Mouse (Mus musculus): ENCODE measurements at regions not wholly inside any gene's neighbourhood (a gene's known extent, or its start where the extent isn't known, plus 50 kb on each side); places are given as distances from the start of the nearest gene placed in this dataset. TPM values are rescaled to one million over a fixed set of nuclear protein-coding genes. Genes with fewer than 3 reads are reported as not detected.

- no peaks in the 10 kb centered on the region for H3K36me3 ChIP-seq (ENCODE audit: insufficient read depth, low read length)
- H3K9me3 ChIP-seq (ENCODE audit: low read length) = no peaks in the 10 kb centered on the region
- no peak for TF ChIP-seq CTCF (IDR thresholded peaks at IDR 0.05)
- H3K4me1 ChIP-seq (ENCODE audit: insufficient read depth, low read length) = 0 out of 2 replicates have a peak, but pooled peaks cover 2% of the 10 kb centered on the region
- no peak overlapping the region for H3K4me2 ChIP-seq (ENCODE audit: low read depth, low read length, poor library complexity, severe bottlenecking)
- no peak overlapping the region for H3K9ac ChIP-seq (replicated peaks; ENCODE audit: low read length, poor library complexity, severe bottlenecking)
- no peak overlapping the region for H3K27ac ChIP-seq (ENCODE audit: low read depth, low read length)
- DNase-seq (ENCODE audit: low spot score) = no peak
- no peak for ATAC-seq (ENCODE audit: low FRiP score)
- H3K4me3 ChIP-seq (ENCODE audit: low read depth, low read length) = no peak overlapping the region
- WGBS = 66% methylated on average over 2 of the region's 2 CpGs
- no peaks in the 10 kb centered on the region for H3K27me3 ChIP-seq (ENCODE audit: insufficient read depth, low read length)
Observed at GRCm38 (mm10) chr16:77676805-77677204, 74.9 kb upstream of the Gm11146 start.

- no peak overlapping the region for H3K4me3 ChIP-seq (ENCODE audit: low read depth, low read length)
- no peak overlapping the region for H3K9ac ChIP-seq (replicated peaks; ENCODE audit: low read length, poor library complexity, severe bottlenecking)
- no peaks in the 10 kb centered on the region for H3K9me3 ChIP-seq (ENCODE audit: low read length)
- H3K4me1 ChIP-seq (ENCODE audit: insufficient read depth, low read length) = 0 out of 2 replicates have a peak, but pooled peaks cover 2% of the 10 kb centered on the region
- WGBS = 32% methylated on average over 6 of the region's 6 CpGs
- no peak overlapping the region for H3K4me2 ChIP-seq (ENCODE audit: low read depth, low read length, poor library complexity, severe bottlenecking)
- no peaks in the 10 kb centered on the region for H3K36me3 ChIP-seq (ENCODE audit: insufficient read depth, low read length)
- ATAC-seq (ENCODE audit: low FRiP score) (no peak), DNase-seq (ENCODE audit: low spot score) (peak; percentile 58)
- no peak for TF ChIP-seq CTCF (IDR thresholded peaks at IDR 0.05)
- peak overlapping the region; percentile 38; the same call in 1 of the 2 replicates for H3K27ac ChIP-seq (ENCODE audit: low read depth, low read length)
- no peaks in the 10 kb centered on the region for H3K27me3 ChIP-seq (ENCODE audit: insufficient read depth, low read length)
Observed at GRCm38 (mm10) chr16:77675885-77676597, 74.1 kb upstream of the Gm11146 start.

- no peak for TF ChIP-seq CTCF (IDR thresholded peaks at IDR 0.05)
- ATAC-seq (ENCODE audit: low FRiP score) (no peak), DNase-seq (ENCODE audit: low spot score) (no peak)
- Histone ChIP-seq H3K4me1 (ENCODE audit: insufficient read depth, low read length) (0 out of 2 replicates have a peak, but pooled peaks cover 2% of the 10 kb centered on the region), H3K4me2 (ENCODE audit: low read depth, low read length, poor library complexity, severe bottlenecking) (no peak overlapping the region), H3K4me3 (ENCODE audit: low read depth, low read length) (no peak overlapping the region), H3K36me3 (ENCODE audit: insufficient read depth, low read length) (no peaks in the 10 kb centered on the region), H3K9ac (replicated peaks; ENCODE audit: low read length, poor library complexity, severe bottlenecking) (no peak overlapping the region), H3K27ac (ENCODE audit: low read depth, low read length) (no peak overlapping the region), H3K9me3 (ENCODE audit: low read length) (no peaks in the 10 kb centered on the region), H3K27me3 (ENCODE audit: insufficient read depth, low read length) (no peaks in the 10 kb centered on the region)
- WGBS = 94% methylated on average over 2 of the region's 2 CpGs
Observed at GRCm38 (mm10) chr16:77671253-77671652, 69.4 kb upstream of the Gm11146 start.

GRCm38 (mm10) chr16:77665781-77666180 is 63.9 kb upstream of the Gm11146 start:
- TF ChIP-seq CTCF (IDR thresholded peaks at IDR 0.05) = no peak
- H3K27ac ChIP-seq (ENCODE audit: low read depth, low read length) = peak overlapping the region; percentile 32; the same call in 1 of the 2 replicates
- WGBS = 82% methylated on average over 4 of the region's 4 CpGs

GRCm38 (mm10) chr16:77662107-77662518 is 60.2 kb upstream of the Gm11146 start:
- no peak for TF ChIP-seq CTCF (IDR thresholded peaks at IDR 0.05)
- WGBS = 4% methylated on average over 4 of the region's 4 CpGs

More at GRCm38 (mm10) chr16:77665781-77666180, 63.9 kb upstream of the Gm11146 start:
- H3K9me3 ChIP-seq (ENCODE audit: low read length) = no peaks in the 10 kb centered on the region
- ATAC-seq (ENCODE audit: low FRiP score) = no peak
- no peak overlapping the region for H3K9ac ChIP-seq (replicated peaks; ENCODE audit: low read length, poor library complexity, severe bottlenecking)
- H3K36me3 ChIP-seq (ENCODE audit: insufficient read depth, low read length) = no peaks in the 10 kb centered on the region
- peaks cover 12% of the 10 kb centered on the region for H3K4me1 ChIP-seq (ENCODE audit: insufficient read depth, low read length)
- H3K4me3 ChIP-seq (ENCODE audit: low read depth, low read length) = no peak overlapping the region
- no peaks in the 10 kb centered on the region for H3K27me3 ChIP-seq (ENCODE audit: insufficient read depth, low read length)
- no peak for DNase-seq (ENCODE audit: low spot score)
- H3K4me2 ChIP-seq (ENCODE audit: low read depth, low read length, poor library complexity, severe bottlenecking) = no peak overlapping the region

GRCm38 (mm10) chr16:77653306-77653705 is 51.4 kb upstream of the Gm11146 start:
- Histone ChIP-seq H3K27me3 (ENCODE audit: insufficient read depth, low read length) (no peaks in the 10 kb centered on the region), H3K27ac (ENCODE audit: low read depth, low read length) (no peak overlapping the region), H3K4me3 (ENCODE audit: low read depth, low read length) (no peak overlapping the region), H3K9me3 (ENCODE audit: low read length) (no peaks in the 10 kb centered on the region), H3K4me1 (ENCODE audit: insufficient read depth, low read length) (no peaks in the 10 kb centered on the region), H3K36me3 (ENCODE audit: insufficient read depth, low read length) (no peaks in the 10 kb centered on the region), H3K9ac (replicated peaks; ENCODE audit: low read length, poor library complexity, severe bottlenecking) (no peak overlapping the region), H3K4me2 (ENCODE audit: low read depth, low read length, poor library complexity, severe bottlenecking) (no peak overlapping the region)
- TF ChIP-seq CTCF (IDR thresholded peaks at IDR 0.05) = no peak
- no peak for ATAC-seq (ENCODE audit: low FRiP score)
- no peak for DNase-seq (ENCODE audit: low spot score)
- WGBS = 56% methylated on average over 3 of the region's 3 CpGs

More at GRCm38 (mm10) chr16:77662107-77662518, 60.2 kb upstream of the Gm11146 start:
- H3K9me3 ChIP-seq (ENCODE audit: low read length) = no peaks in the 10 kb centered on the region
- peak; percentile 87 for ATAC-seq (ENCODE audit: low FRiP score)
- peaks cover 12% of the 10 kb centered on the region for H3K4me1 ChIP-seq (ENCODE audit: insufficient read depth, low read length)
- H3K27ac ChIP-seq (ENCODE audit: low read depth, low read length) = peak overlapping the region; percentile 67
- H3K36me3 ChIP-seq (ENCODE audit: insufficient read depth, low read length) = no peaks in the 10 kb centered on the region
- no peak overlapping the region for H3K4me3 ChIP-seq (ENCODE audit: low read depth, low read length)
- no peaks in the 10 kb centered on the region for H3K27me3 ChIP-seq (ENCODE audit: insufficient read depth, low read length)
- peak overlapping the region; percentile 34 for H3K4me2 ChIP-seq (ENCODE audit: low read depth, low read length, poor library complexity, severe bottlenecking)
- H3K9ac ChIP-seq (replicated peaks; ENCODE audit: low read length, poor library complexity, severe bottlenecking) = 0 out of 2 replicates have a peak overlapping the region, but pooled peaks have one; percentile 37
- peak; percentile 92 for DNase-seq (ENCODE audit: low spot score)

Small RNA genes in the stretch of these regions (microRNA-seq; reads per million reads assigned to microRNA genes)
- gene Gm25025 (ENCODE audit: borderline number of aligned reads) = not detected
